Mouse (Mus musculus): ENCODE measurements around the gene Kif5c. TPM values are rescaled to one million over a fixed set of nuclear protein-coding genes. Genes with fewer than 3 reads are reported as not detected.

The Kif5c gene
- total RNA-seq, 2 experiments from 2014 or later, result 1.0 to 1.3 TPM

DNA sequence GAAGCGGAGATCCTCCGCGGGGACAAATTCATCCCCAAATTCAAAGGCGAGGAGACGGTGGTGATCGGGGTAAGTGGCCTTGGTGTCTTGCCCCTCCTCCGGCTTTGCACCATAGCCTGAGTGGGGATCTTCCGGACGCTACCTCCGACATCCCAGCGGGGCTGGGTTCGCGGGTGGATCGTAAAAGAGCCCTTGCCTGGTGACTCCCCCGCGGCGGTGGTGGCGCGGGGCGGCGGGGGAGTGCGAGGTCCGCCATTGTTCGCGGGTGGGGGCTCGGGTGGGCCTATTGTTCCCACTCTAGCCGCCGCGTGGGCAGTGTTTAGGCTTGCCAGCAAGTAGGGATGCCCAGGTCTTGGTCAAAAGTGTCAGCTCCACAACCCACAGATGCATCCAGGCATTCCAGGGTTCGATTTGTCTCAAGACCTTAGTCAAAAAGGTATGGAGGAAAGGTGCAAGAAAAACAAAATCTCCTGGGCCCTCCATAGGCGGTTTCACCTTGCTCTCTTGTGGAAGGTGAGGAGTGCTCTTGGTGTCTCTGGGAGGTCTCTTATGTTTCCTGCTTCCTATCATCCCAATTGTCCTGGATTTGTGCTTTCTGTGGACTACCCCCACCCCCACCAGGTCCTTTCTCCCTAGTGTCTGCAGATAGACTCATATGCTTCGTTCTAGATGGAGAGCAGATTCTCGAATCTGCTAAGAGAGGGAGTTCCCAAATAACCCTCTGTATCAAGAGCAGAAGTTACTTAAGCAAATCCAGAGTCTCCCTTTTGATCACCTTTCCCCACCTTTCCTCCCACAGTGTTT is 823 bp downstream of the Kif5c start:
- no peak for DNase-seq (ENCODE audit: low spot score)
- intact Hi-C loops (cut with DNase I), result no loop called here

DNA sequence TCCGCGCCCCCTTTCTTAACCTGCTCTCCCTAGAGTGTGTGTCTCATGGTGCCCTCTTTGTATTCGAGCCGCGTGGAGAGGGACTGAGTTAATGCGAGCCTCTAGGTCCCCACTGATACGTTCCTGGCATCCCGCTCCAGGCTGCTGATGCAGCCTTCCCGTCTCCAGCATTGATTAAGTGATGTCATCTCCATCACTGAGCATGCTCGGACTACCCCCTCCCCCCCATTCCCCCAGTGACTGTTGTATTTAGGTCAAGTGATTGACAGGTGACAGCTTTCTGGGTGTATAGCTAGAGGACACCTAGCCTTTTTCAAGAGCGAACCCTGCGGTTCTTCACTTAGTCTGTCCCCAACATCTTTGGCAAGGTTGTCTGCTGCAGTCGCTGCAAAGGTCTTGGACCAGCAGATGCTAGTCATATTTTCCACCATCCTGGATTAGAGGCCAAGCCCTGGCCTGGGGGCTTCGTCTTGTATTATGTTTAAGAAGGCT is 1.6 kb downstream of the Kif5c start:
- DNase-seq (ENCODE audit: low spot score), result no peak
- intact Hi-C loops (cut with DNase I), result no loop called here

DNA sequence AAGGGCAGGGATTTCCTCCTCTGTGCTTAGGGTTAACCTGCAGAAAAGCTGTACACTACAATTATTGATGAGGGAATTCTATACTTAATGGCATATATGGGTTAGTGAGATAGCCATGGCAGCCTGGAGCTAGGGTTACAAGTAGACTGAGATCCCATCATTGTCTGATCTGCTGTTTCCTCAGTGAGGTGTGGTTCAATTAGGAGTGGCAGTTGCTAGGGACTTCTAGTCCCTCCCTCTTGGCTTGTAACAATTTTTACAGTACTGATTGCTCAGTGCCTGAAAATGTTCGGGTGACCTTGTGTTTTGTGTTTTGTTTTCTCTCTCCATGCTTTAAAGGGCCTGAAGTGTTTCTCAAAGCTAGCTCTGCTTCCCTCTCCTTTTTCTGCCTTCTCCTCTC is 2.1 kb downstream of the Kif5c start:
- intact Hi-C loops (cut with DNase I), result no loop called here
- DNase-seq (ENCODE audit: low spot score), result no peak

DNA sequence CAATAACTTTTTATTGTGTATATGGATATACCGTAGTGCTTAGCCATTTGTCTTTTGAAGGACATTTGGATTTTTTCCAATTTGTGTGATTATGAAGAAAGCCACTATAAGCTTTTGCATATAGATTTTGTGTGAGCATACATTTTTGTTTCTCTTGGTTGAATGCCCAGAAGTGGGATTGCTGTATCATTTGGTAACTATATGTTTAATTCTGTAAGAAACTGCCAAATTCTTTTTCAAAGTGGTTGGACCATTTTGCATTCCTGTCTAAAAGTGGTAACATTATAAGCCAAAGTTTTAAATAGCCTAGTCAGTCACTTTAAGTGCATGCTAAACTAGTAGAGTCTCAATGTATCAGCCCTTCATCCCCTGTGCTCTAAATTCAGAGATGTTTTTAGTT is 6.5 kb downstream of the Kif5c start:
- intact Hi-C loops (cut with DNase I), result no loop called here
- no peak for DNase-seq (ENCODE audit: low spot score)

DNA sequence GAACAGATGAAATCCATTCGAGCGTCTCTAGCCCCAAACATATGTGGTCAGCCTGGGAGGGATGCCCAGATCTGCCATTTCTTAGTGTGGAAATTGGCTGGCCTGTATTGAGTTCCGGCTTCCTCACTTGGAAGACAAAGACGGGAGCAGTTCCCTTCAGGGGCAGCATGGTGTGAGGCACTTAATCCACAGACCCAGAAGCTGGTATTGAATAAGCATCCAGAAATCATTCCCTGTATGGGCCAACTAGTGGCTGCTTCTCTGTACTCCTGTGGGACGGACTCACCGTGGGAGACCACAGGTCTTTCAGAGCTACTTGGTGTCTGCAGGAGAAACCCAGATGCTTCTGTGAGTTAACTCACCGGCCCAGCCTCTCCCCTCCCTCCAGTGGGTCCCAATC is 8.5 kb downstream of the Kif5c start:
- no peak for DNase-seq (ENCODE audit: low spot score)
- intact Hi-C loops (cut with DNase I), result no loop called here

- intact Hi-C loops (cut with DNase I), result no loop called here
- DNase-seq (ENCODE audit: low spot score), result no peak
Observed at GRCm38 (mm10) chr2:49628094-49628705, 9.1 kb downstream of the Kif5c start.

DNA sequence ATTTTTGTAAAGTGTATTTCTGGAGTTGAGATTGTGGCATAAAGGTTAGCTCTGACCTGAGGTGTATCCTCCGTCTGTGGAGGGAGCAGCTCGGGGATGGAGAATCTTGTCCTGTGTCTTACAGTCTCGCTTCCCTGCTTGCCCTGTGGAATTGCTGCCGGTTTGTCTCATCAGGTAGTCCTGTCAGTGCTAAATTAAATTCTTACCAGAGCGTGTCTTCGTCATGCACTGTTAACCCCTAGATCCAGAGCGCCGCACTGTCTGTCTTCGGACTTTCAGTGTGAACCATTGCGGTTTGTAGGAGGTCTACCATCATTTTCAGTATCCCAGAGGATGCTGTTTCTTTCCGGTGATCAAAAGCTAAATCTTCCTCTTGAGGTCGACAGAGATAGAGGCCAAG is 10.1 kb downstream of the Kif5c start:
- intact Hi-C loops (cut with DNase I), result no loop called here

GRCm38 (mm10) chr2:49630636-49631035 is 11.5 kb downstream of the Kif5c start:
- intact Hi-C loops (cut with DNase I), result no loop called here
- DNase-seq (ENCODE audit: low spot score), result no peak

More for the DNA sequence above, 10.1 kb downstream of the Kif5c start:
- no peak for DNase-seq (ENCODE audit: low spot score)

- intact Hi-C loops (cut with DNase I), result no loop called here
- no peak for DNase-seq (ENCODE audit: low spot score)
Observed at GRCm38 (mm10) chr2:49633231-49633630, 14.1 kb downstream of the Kif5c start.

GRCm38 (mm10) chr2:49642761-49643160 is 23.7 kb downstream of the Kif5c start:
- no peak for DNase-seq (ENCODE audit: low spot score)

GRCm38 (mm10) chr2:49643756-49644155 is 24.7 kb downstream of the Kif5c start:
- no peak for DNase-seq (ENCODE audit: low spot score)
- intact Hi-C loops (cut with DNase I), result no loop called here

More at GRCm38 (mm10) chr2:49642761-49643160, 23.7 kb downstream of the Kif5c start:
- intact Hi-C loops (cut with DNase I), result no loop called here

DNA sequence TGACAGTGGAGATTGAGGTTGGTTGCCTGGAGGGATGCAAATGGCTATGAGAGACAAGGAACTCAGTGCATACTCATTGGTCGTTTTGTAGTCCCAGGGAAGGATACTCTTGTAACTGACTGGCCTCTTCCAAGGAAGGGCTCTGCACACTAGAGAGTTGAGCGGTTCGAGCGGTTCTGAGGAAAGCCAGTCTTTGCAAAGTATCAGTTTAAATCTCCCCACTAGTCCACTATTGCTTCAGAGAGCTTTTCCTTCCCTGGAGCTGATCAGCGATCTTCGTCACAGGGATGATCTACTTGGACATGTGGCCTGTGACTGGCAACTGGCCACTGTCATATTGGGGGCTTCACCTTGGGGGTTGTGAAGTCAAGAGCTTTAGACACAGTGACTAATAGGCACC is 28.5 kb downstream of the Kif5c start:
- intact Hi-C loops (cut with DNase I), result no loop called here
- no peak for DNase-seq (ENCODE audit: low spot score)

DNA sequence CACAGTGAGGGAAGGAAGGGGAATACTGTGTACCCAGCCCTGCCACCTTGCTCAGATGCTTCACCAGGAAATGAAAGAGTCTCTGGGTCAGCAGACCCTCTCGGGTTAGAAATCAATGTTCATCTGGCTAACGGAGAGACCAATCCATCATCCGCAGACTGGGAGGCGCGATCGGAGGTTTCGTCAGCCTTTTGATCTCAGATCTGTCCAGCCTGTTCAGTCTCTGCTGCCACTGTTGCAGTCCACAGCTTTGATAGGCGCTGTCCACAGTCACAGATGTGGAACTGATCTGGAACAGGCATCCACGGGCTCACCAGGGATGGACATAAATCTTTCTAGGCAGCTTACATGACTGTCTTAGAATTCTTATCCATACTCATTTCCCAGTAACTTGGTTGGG is 29.2 kb downstream of the Kif5c start:
- no peak for DNase-seq (ENCODE audit: low spot score)

GRCm38 (mm10) chr2:49648806-49649205 is 29.7 kb downstream of the Kif5c start:
- intact Hi-C loops (cut with DNase I), result no loop called here
- DNase-seq (ENCODE audit: low spot score), result no peak

More for the DNA sequence above, 29.2 kb downstream of the Kif5c start:
- intact Hi-C loops (cut with DNase I), result no loop called here

- intact Hi-C loops (cut with DNase I), result no loop called here
Observed at GRCm38 (mm10) chr2:49649211-49649610, 30.1 kb downstream of the Kif5c start.

DNA sequence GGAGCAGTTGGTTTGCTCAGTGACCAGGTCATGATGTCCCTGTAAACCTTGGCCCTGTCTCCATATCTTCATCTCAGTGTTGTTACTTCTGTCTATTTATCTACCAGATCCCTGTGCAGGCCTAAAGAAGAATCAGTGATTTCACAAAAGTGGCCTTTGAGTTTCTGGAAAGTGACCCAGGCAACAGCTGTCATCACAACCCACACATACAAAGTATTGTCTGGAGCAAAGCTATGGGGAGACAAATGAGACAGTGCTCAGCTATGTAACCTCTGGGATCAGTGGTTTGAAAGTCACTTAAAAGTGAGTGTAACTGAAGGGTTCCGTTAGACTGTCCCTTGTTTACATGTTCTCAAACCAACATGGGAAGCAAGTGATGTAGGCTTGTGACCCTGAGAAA is 32.6 kb downstream of the Kif5c start:
- intact Hi-C loops (cut with DNase I), result no loop called here
- DNase-seq (ENCODE audit: low spot score), result no peak

More at GRCm38 (mm10) chr2:49649211-49649610, 30.1 kb downstream of the Kif5c start:
- DNase-seq (ENCODE audit: low spot score), result no peak

GRCm38 (mm10) chr2:49654606-49655005 is 35.5 kb downstream of the Kif5c start:
- DNase-seq (ENCODE audit: low spot score), result no peak
- intact Hi-C loops (cut with DNase I), result no loop called here

DNA sequence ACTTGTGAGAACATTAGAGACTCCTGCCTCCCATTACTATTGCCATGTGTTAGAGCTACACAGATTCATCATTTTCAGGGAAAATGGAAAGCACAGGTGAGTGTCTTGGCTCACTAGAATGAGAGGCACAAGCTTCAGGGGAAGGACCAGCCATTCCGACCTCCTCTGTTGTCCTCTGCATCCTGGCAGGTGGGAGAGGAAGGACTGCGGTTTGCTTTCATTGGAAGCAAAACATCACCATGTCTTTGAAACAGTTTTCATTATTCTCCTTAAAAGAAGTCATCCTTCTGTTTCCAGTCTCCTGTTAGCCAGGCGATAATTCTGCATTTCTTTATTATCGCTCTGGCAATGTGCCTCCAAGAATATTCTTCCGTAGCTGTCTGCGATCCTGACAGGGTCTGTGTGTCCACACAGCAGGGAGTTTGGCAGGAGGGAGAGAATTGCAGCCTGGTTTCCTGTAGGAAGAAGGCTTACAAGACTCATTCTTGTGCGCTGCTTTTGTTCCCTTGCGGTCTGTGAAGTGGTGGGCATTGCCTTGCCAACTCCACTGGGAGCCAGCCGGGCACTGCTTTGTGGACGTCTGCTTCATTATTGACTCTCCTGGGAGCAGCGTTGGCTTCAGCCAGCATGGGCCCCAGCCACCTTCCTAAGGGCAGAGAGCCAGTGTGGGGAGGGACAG is 36.2 kb downstream of the Kif5c start:
- no peak for DNase-seq (ENCODE audit: low spot score)
- intact Hi-C loops (cut with DNase I), result no loop called here

DNA sequence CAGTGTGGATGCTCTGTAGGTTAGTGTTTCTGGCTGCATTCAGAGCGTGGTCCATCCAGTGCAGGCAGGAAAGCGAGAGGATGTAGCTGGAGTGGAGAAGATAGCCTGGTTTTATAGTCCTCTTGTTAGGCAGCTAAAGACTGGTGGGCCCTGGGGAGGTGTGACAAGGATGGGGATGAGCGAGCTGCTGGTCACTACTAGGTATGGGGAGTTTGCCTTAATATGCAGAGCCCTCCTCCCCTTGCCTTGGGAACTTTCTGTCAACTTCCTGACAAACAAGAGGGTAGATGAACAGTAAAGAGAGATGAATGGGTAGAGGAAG is 36.7 kb downstream of the Kif5c start:
- intact Hi-C loops (cut with DNase I), result no loop called here
- no peak for DNase-seq (ENCODE audit: low spot score)

DNA sequence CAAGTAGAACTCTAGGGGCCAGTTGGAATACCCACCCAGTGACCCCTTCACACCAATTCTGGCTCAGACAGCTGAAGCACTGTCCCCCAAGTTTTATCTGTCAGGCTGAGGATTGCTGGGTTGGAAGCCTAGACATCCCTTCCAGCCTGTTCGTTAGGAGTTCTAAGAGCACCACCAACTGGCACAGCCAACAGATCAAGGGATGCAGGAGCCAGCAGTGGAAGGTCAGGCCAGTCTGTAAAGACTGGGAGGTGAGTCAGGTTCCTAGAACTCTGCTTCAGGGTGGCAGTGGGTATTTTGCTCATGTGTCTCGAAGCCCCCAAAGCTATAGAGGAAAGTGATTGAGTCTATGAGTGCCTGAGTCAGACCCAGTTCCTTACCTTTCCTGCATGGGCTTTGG is 37.9 kb downstream of the Kif5c start:
- intact Hi-C loops (cut with DNase I), result no loop called here
- no peak for DNase-seq (ENCODE audit: low spot score)

DNA sequence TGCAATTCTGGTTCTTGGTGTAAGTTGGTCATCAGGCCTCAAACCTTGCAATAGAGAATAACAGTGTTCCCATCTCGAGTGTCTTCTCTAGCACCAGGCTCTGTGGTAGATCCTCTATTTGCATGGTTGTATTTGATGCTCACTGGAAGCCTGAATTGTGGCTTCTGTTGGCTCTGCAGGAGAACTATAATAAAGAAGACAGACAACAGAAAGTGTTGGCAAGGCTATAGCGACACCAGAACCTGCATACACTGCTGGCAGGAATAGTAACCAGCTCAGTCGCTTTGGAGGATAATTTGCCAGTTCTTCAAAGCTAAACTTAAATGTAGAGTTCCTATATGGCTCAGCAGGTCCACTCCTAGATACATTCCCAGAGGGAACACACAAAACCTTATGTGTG is 38.6 kb downstream of the Kif5c start:
- DNase-seq (ENCODE audit: low spot score), result no peak
- intact Hi-C loops (cut with DNase I), result no loop called here

Data from heart, postnatal 25 days (tissue).